Mouse (Mus musculus) WW6 (cell line): ENCODE results near the gene Zfp592.

Experiments
- DNase-seq: peaks from one replicate; pipeline ENCODE4 v3.0.0-alpha.2; 2013; ENCODE audit warnings: low read depth, low spot score

The Zfp592 gene

GRCm38 (mm10) chr7:80993834-80994662, 567 bp downstream of the Zfp592 start:
- DNase-seq = no peak

DNA sequence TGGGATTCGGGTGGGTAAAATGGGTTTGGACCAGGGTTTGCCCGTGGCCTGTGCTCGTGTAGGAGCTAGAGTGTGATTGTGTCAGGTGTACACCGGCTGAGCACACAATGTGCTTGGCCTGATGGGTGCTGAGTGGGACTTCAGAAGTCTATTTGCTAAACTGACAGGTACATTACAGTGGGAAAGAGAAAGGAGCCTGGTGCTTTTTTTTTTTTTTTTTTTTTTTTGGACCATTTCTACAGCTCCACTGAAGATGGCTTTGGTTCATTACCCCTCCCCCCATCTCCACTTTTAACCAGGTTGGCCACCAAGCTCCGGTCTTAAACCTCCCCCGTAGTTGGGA, 1.2 kb downstream of the Zfp592 start:
- DNase-seq = no peak

GRCm38 (mm10) chr7:80995266-80996146, 2.0 kb downstream of the Zfp592 start:
- no peak for DNase-seq

- DNase-seq = no peak
Observed at GRCm38 (mm10) chr7:80997776-80998175, 4.3 kb downstream of the Zfp592 start.

GRCm38 (mm10) chr7:80999536-80999935, 6.1 kb downstream of the Zfp592 start:
- no peak for DNase-seq

- DNase-seq = no peak
Observed at GRCm38 (mm10) chr7:81001844-81002243, 8.4 kb downstream of the Zfp592 start.

GRCm38 (mm10) chr7:81004556-81005079, 11.1 kb downstream of the Zfp592 start:
- DNase-seq = no peak

- no peak for DNase-seq
Observed at GRCm38 (mm10) chr7:81005969-81006368, 12.5 kb downstream of the Zfp592 start.

DNA sequence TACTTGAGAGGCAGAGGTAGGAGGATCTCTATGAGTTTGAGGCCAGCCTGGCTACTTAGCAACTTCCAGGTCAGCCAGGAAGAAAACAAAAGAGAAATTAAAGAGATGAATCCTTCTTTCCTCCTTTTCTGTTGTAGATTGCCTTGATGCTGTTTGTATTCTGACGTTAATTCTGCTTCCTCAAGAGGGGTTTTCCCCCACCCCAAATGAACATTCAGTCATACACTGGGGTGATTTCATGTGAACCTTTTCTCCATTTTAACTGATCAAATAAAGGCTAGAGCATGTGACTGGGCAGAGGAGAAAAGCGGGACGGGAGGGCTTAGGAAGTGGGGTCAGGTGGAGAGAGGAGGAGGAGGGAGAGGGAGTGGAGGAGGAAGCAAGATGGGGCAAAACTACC, 14.8 kb downstream of the Zfp592 start:
- DNase-seq = no peak

- DNase-seq = no peak
Observed at GRCm38 (mm10) chr7:81011576-81011975, 18.1 kb downstream of the Zfp592 start.

DNA sequence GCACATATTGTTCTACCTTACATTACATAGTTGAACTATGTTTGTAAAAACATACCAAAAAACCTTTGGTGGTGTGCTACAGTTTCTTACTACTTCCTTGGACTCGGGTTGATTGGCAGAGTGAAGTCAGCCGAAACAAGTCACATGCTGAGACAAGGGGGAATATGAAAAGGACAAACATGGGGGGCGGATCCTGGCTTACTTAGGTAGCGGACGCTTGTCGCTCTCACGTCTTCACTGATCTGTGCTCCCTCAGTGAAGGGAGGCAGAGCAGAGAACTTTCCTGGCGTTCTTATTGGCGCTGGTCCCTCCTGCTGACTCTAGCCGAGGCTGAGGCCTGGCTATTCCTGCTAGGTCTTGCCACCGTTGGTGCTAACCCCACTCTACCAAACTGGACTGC, 26.8 kb downstream of the Zfp592 start:
- DNase-seq = no peak

- no peak for DNase-seq
Observed at GRCm38 (mm10) chr7:81022731-81023130, 29.2 kb downstream of the Zfp592 start.

- no peak for DNase-seq
Observed at GRCm38 (mm10) chr7:81024118-81024517, 30.6 kb downstream of the Zfp592 start.

DNA sequence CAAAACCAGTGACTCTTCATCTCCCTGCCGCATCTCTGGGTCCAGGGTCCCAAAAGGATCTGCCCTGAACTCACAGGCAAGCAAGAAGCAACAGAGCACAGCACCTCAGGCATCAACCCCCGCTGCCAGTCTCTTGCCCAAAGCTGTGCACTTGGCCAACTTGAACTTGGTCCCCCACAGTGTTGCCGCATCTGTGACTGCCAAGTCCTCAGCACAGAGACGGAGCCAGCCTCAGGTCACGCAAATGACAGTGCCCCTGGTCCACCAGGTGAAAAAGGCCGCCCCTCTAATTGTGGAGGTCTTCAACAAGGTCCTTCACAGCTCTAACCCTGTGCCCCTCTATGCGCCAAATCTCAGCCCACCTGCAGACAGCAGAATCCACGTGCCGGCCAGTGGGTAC, 31.2 kb downstream of the Zfp592 start:
- no peak for DNase-seq

- no peak for DNase-seq
Observed at GRCm38 (mm10) chr7:81025751-81026150, 32.3 kb downstream of the Zfp592 start.

GRCm38 (mm10) chr7:81039711-81040110, 46.2 kb downstream of the Zfp592 start:
- no peak for DNase-seq

DNA sequence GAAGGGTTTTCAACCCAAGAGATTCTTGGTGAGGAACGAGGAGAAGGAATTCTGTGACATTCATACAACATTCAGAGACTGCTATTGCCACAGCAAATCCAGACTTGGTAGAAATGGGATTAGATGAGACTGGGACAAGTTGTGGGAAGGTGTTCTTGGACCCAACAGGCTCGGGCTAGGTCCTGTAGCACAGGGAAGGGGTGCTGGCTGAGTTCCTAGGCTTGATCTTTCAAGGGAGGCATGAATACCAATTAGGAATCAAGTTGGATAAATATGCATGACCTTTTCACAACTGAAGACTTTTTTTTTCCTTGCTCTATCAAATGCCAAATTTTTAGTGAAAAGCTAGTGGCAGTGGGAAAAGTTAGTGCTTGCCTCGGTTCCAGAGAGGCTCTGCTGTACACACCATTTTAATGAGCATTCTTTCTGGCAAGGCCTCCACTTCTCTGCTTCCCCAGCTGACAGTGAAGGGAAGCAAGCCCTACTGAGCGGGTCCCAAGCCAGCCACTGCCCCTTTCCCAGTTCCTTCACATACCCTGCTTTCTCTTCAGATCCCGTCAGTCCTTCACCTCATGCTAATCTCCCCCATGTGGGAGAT, 49.6 kb downstream of the Zfp592 start:
- DNase-seq = no peak

DNA sequence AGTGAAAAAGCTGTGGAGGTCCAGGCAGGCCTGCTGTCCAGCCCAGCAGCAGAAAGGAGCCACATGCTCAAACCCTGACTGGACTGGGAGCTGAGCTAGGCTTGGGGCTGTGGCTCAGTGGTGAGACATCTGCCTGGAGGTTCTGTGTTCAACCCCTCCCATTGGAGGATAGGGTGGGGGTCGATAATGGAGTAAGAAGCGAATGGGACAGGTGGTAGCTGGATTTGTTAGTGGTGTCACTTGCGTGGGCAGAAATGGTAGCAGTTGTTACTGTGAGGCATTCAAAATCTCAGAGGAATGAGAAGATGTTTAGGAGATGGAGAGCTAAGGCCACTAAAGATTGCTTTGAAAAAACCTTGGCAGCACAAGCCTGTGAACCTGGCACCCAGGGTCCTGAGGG, 54.4 kb downstream of the Zfp592 start:
- no peak for DNase-seq

DNA sequence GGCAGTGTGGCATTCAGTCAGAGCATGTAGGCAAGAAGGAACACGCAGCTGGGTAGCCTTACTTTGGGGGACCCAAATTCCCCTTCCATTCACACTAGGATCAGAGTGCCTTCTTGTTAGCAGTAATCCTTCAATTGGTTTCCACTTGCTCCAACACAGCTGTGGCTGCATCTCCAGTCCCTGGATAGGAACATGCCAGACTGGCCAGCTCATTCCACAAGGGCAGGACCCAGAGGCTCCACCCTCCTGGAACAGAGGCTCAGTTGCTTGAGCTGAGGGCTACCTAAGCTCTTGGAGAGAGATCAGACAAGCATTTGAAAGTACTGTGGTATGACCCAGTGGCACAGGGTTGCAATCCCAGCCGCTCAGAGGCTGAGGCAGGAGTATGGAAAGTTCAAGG, 55.0 kb downstream of the Zfp592 start:
- DNase-seq = no peak

- DNase-seq = no peak
Observed at GRCm38 (mm10) chr7:81049966-81050365, 56.5 kb downstream of the Zfp592 start.

- DNase-seq = no peak
Observed at GRCm38 (mm10) chr7:81055709-81056370, 62.4 kb downstream of the Zfp592 start.

DNA sequence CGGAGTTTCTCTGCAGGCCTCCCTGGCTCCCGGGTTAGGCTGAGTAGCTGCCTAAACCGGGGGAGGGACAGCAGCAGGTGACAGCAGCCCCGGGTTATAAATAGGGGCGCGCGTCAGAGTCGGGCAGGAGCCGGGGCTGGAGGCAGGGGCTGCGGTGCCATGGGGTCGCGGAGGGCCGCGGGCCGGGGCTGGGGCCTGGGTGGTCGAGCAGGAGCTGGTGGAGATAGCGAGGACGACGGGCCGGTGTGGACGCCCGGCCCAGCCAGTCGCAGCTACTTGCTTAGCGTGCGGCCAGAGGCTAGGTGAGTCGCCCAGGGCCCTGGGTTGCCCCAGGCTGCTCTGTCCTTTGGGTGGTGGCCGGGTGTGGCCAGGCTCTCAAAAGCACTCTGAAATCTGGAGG, 64.0 kb downstream of the Zfp592 start, which contains the start of gene Alpk3:
Gene Alpk3, plus strand, starts transcription at position 130 of the 400 bp plus-strand sequence.
- no peak for DNase-seq
